Mouse (Mus musculus): ENCODE measurements around the gene Lrit2.

DNA sequence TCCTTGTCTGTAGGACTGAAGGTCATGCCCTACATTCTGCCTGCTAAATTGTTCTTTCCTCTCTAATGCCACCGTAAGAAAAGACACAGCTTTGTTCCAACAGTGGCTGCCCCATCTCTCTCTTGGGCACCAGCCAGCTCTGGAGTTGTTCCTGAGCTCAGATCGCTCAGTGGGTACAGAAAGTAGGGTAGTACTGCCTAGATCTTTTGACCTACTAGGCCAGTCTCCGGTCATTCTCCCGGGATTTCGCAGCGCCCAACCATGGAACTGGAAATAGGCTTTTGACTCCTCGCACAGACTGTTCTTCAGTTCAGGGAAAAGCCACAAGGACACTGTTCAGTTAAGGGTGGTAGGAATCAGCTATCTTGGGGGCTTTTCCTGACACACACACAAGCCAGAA is 45.2 kb downstream of the Lrit2 start:
- TF ChIP-seq CTCF (IDR thresholded peaks at IDR 0.05; ENCODE audit: extremely low read depth, insufficient read depth, insufficient read length, insufficient replicate concordance), result no peak
- TF ChIP-seq POLR2A (IDR thresholded peaks at IDR 0.05; ENCODE audit: low read depth, low read length), result no peak

All from spleen, adult 2 months (tissue).